ENCODE assay signal across 26 mouse cellular contexts in genomic region chr1:37336794-37337193, GRCm38 (mm10). TPM values are rescaled to one million over a fixed set of nuclear protein-coding genes. Genes with fewer than 3 reads are reported as not detected.
DNase-seq lines count a peak whose midpoint lies in the region; ATAC-seq and TF ChIP-seq lines count a peak whose summit lies in the region.
"Had no signal": no experiment of that assay in that cellular context is flagged by ENCODE, and none has a peak within 500 bp of the region (broad histone marks: within the 10 kb centered on the region; RNA-seq: fewer than 3 reads in every experiment).

No protein-coding gene starts in this region.

- no peaks in the 10 kb centered on the region for H3K79me2 ChIP-seq in CH12.LX (replicated peaks; ENCODE audit: control insufficient read depth, extremely low read depth, insufficient read depth, poor library complexity, severe bottlenecking)

- peaks cover 35% of the 10 kb centered on the region for H3K4me1 ChIP-seq in kidney, embryonic 15.5 days
- peaks cover 25% of the 10 kb centered on the region for H3K4me1 ChIP-seq in lung, embryonic 15.5 days
- peaks cover 3% of the 10 kb centered on the region; the same call in 1 of the 2 replicates for H3K4me1 ChIP-seq in lung, adult 2 months (ENCODE audit: control insufficient read depth, insufficient read depth, low read length)
- H3K4me1 ChIP-seq in CH12.LX (ENCODE audit: control insufficient read depth in 1 of 2, insufficient read depth in 2 of 2), result peaks cover 29 to 70% of the 10 kb centered on the region in 2 experiments

- 17% methylated on average over 2 of the region's 2 CpGs for WGBS in kidney, embryonic 15.5 days
- WGBS in lung, embryonic 15.5 days, result 33% methylated on average over 2 of the region's 2 CpGs
- 55% methylated on average over 2 of the region's 2 CpGs for WGBS in lung, adult 2 months

- no peak for TF ChIP-seq EP300 in CH12.LX (IDR thresholded peaks at IDR 0.05; ENCODE audit: low read length)

- H3K27me3 ChIP-seq in kidney, embryonic 15.5 days, result no peaks in the 10 kb centered on the region
- H3K27me3 ChIP-seq in lung, embryonic 15.5 days, result no peaks in the 10 kb centered on the region
- no peaks in the 10 kb centered on the region for H3K27me3 ChIP-seq in CH12.LX (replicated peaks)
- H3K27me3 ChIP-seq: embryonic facial prominence, embryonic 12.5 days; embryonic facial prominence, embryonic 15.5 days; heart, embryonic 12.5 days; heart, embryonic 15.5 days; hindbrain, embryonic 13.5 days had no signal

- H3K36me3 ChIP-seq in kidney, embryonic 15.5 days, result no peaks in the 10 kb centered on the region
- H3K36me3 ChIP-seq in lung, embryonic 15.5 days, result no peaks in the 10 kb centered on the region
- H3K36me3 ChIP-seq in CH12.LX (replicated peaks in 1 of 2; ENCODE audit: control insufficient read depth in 1 of 2, insufficient read depth in 1 of 2, low read length in 1 of 2), result no peaks in the 10 kb centered on the region
- H3K36me3 ChIP-seq: embryonic facial prominence, embryonic 12.5 days; embryonic facial prominence, embryonic 15.5 days; heart, embryonic 12.5 days; heart, embryonic 15.5 days; hindbrain, embryonic 10.5 days; hindbrain, embryonic 13.5 days had no signal

- 0 out of 2 replicates have a peak, but pooled peaks have one; percentile 7 for ATAC-seq in kidney, embryonic 15.5 days (replicated peaks; ENCODE audit: low FRiP score)
- ATAC-seq in lung, embryonic 15.5 days (ENCODE audit: borderline replicate concordance, extremely low read depth, low FRiP score, low TSS enrichment), result peak; percentile 37; the same call in 1 of the 2 replicates
- ATAC-seq: activated CD4-positive, CD25-positive, alpha-beta regulatory T cell, adult 4 months; CD4-positive, CD25-positive, alpha-beta regulatory T cell, adult 4 months; forebrain, embryonic 14.5 days; forebrain, postnatal 0 days; hindbrain, embryonic 16.5 days had no signal

- dilution Hi-C loops in CH12.LX (cut with MboI; ENCODE audit: extremely low pct_ligation_motif_present, extremely low pct_unique_long_range_greater_than_20kb, low sequenced_read_pairs), result no loop called here

- no peak overlapping the region for H3K9ac ChIP-seq in kidney, embryonic 15.5 days
- H3K9ac ChIP-seq in lung, embryonic 15.5 days, result no peak overlapping the region
- H3K9ac ChIP-seq in CH12.LX (ENCODE audit: insufficient read depth, low read depth), result no peak overlapping the region
- H3K9ac ChIP-seq: embryonic facial prominence, embryonic 12.5 days; embryonic facial prominence, embryonic 15.5 days; forebrain, postnatal 0 days; heart, embryonic 12.5 days; heart, embryonic 15.5 days; hindbrain, embryonic 13.5 days had no signal

- peak overlapping the region; percentile 51 for H3K27ac ChIP-seq in kidney, embryonic 15.5 days
- H3K27ac ChIP-seq in lung, embryonic 15.5 days, result peak overlapping the region; percentile 22
- peak overlapping the region; percentile 57; the same call in 1 of the 2 replicates for H3K27ac ChIP-seq in CH12.LX (ENCODE audit: insufficient read depth, low read depth)
- H3K27ac ChIP-seq: embryonic facial prominence, embryonic 12.5 days; embryonic facial prominence, embryonic 15.5 days; gastrocnemius, adult 2 months; heart, embryonic 15.5 days; hindbrain, embryonic 10.5 days; hindbrain, embryonic 13.5 days had no signal

- DNase-seq in embryo, embryonic 9.5 days (ENCODE audit: extremely low spot score), result peak; percentile 6
- no peak for DNase-seq in embryo, embryonic 11 days
- DNase-seq in kidney, postnatal 25 days, result no peak
- no peak for DNase-seq in lung, adult 2 months
- DNase-seq in CH12.LX (ENCODE audit: extremely low read depth), result no peak
- DNase-seq in heart, adult 18-20 months, result no peak
- DNase-seq: adrenal gland, adult 8-10 months; adrenal gland, postnatal 25 days; forebrain, postnatal 0 days; gastrocnemius, adult 2 months; gastrocnemius, postnatal 14 days; heart, adult 11 months; heart, postnatal 10 days; heart, postnatal 36 days had no signal

- no peak overlapping the region for H3K4me3 ChIP-seq in kidney, embryonic 15.5 days (replicated peaks)
- H3K4me3 ChIP-seq in lung, embryonic 15.5 days, result no peak overlapping the region
- H3K4me3 ChIP-seq in lung, adult 2 months (replicated peaks; ENCODE audit: extremely low read depth, low read depth, low read length), result no peak overlapping the region
- H3K4me3 ChIP-seq in CH12.LX (replicated peaks in 1 of 3; ENCODE audit: low read depth in 2 of 3, low read length in 2 of 3, poor library complexity in 1 of 3), result no peak overlapping the region
- H3K4me3 ChIP-seq: embryonic facial prominence, embryonic 12.5 days; embryonic facial prominence, embryonic 15.5 days; gastrocnemius, adult 2 months; heart, embryonic 12.5 days; heart, embryonic 15.5 days; hindbrain, embryonic 10.5 days; hindbrain, embryonic 13.5 days had no signal

- no peak for TF ChIP-seq CTCF in lung, adult 2 months (IDR thresholded peaks at IDR 0.05; ENCODE audit: insufficient read depth, low read length)
- no peak for TF ChIP-seq CTCF in CH12.LX (conservative IDR thresholded peaks at IDR 0.05 in 1 of 2, IDR thresholded peaks at IDR 0.05 in 1 of 2; ENCODE audit: low read depth in 2 of 2, low read length in 2 of 2)

- in situ Hi-C loops in CH12.LX (cut with MboI; ENCODE audit: low pct_ligation_motif_present, low pct_unique_long_range_greater_than_20kb, low sequenced_read_pairs), result no loop called here

- H3K9me3 ChIP-seq in kidney, embryonic 15.5 days (replicated peaks), result no peaks in the 10 kb centered on the region
- H3K9me3 ChIP-seq in lung, embryonic 15.5 days, result no peaks in the 10 kb centered on the region
- H3K9me3 ChIP-seq in CH12.LX (replicated peaks; ENCODE audit: low read length), result no peaks in the 10 kb centered on the region
- H3K9me3 ChIP-seq: embryonic facial prominence, embryonic 12.5 days; embryonic facial prominence, embryonic 15.5 days; heart, embryonic 12.5 days; heart, embryonic 15.5 days; hindbrain, embryonic 10.5 days; hindbrain, embryonic 13.5 days had no signal

- TF ChIP-seq RAD21 in CH12.LX (IDR thresholded peaks at IDR 0.05; ENCODE audit: low read depth, low read length), result no peak

- H3K4me2 ChIP-seq in kidney, embryonic 15.5 days, result no peak overlapping the region
- no peak overlapping the region for H3K4me2 ChIP-seq in lung, embryonic 15.5 days
- H3K4me2 ChIP-seq in CH12.LX (ENCODE audit: insufficient read depth, low read depth, poor library complexity, severe bottlenecking), result peak overlapping the region; percentile 29
- H3K4me2 ChIP-seq: embryonic facial prominence, embryonic 12.5 days; embryonic facial prominence, embryonic 15.5 days; heart, embryonic 12.5 days; heart, embryonic 15.5 days; hindbrain, embryonic 13.5 days had no signal

- TF ChIP-seq POLR2A in lung, adult 2 months (IDR thresholded peaks at IDR 0.05; ENCODE audit: borderline replicate concordance, extremely low read depth, low read depth, low read length), result no peak
- no peak for TF ChIP-seq POLR2A in CH12.LX (IDR thresholded peaks at IDR 0.05; ENCODE audit: low read depth, low read length)

TF ChIP-seq in CH12.LX, 34 proteins besides CTCF, POLR2A, EP300 and RAD21:
- TF ChIP-seq POLR2AphosphoS2 (IDR thresholded peaks at IDR 0.05; ENCODE audit: low read depth, low read length), result no peak
- TF ChIP-seq SIN3A (IDR thresholded peaks at IDR 0.05; ENCODE audit: low read length), result 0 out of 2 replicates have a peak, but pooled peaks have one; percentile 7

RNA-seq across cellular contexts. Expression of gene Inpp4a, which starts 37.1 kb away (rescaled TPM):
- polyA plus RNA-seq in kidney, embryonic 15.5 days (2015; fragmentation: Nextera tagmentation; extraction: Ambion mirVana), result 18.7 and 20.5 TPM in 2 replicates
- polyA plus RNA-seq in lung, embryonic 15.5 days (2015; fragmentation: Nextera tagmentation; extraction: Ambion mirVana), result 12.0 and 13.6 TPM in 2 replicates
- polyA plus RNA-seq in lung, adult 2 months (2012; rRNA removed), result 21.6 and 24.7 TPM in 2 replicates
- total RNA-seq in CH12.LX (2012; rRNA removed) (7.0 TPM in 2 replicates), CH12.LX (2014; rRNA removed) (1.5 TPM in 2 replicates)
- polyA plus RNA-seq in CH12.LX (2012; ENCODE audit: insufficient read length, low read depth), result 4.0 and 5.0 TPM in 2 replicates
- 10 to 100 TPM; 19.3 to 22.1 TPM for total RNA-seq in heart, adult 18-20 months (2021)
